Mouse (Mus musculus): ENCODE measurements around the gene BC017158.

- TF ChIP-seq CTCF (IDR thresholded peaks at IDR 0.05; ENCODE audit: control insufficient read depth, insufficient read depth, insufficient replicate concordance, low read depth, low read length) (no peak), POLR2A (IDR thresholded peaks at IDR 0.05; ENCODE audit: control insufficient read depth, low read depth, low read length) (no peak)
These were observed 48.6 kb upstream of the BC017158 start for GRCm38 (mm10) chr7:128346522-128346921.
